ENCODE assay signal across 8 mouse cellular contexts in genomic region chr6:29169675-29170062, GRCm38 (mm10). TPM values are rescaled to one million over a fixed set of nuclear protein-coding genes. Genes with fewer than 3 reads are reported as not detected.
DNase-seq lines count a peak whose midpoint lies in the region; ATAC-seq and TF ChIP-seq lines count a peak whose summit lies in the region.

No protein-coding gene starts in this region.

- H3K36me3 ChIP-seq in lung, postnatal 0 days (ENCODE audit: insufficient read depth, low read length), result no peaks in the 10 kb centered on the region; the same call in 1 of the 2 replicates
- no peaks in the 10 kb centered on the region for H3K36me3 ChIP-seq in forebrain, embryonic 14.5 days (ENCODE audit: control insufficient read depth, insufficient read depth, low read length)
- H3K36me3 ChIP-seq in intestine, postnatal 0 days (ENCODE audit: control insufficient read depth, insufficient read depth), result no peaks in the 10 kb centered on the region
- H3K36me3 ChIP-seq in neural tube, embryonic 14.5 days (ENCODE audit: control insufficient read depth, insufficient read depth, low read length), result no peaks in the 10 kb centered on the region

- ATAC-seq in lung, postnatal 0 days, result no peak
- no peak for ATAC-seq in forebrain, embryonic 14.5 days
- ATAC-seq in intestine, postnatal 0 days, result 0 out of 2 replicates have a peak, but pooled peaks have one; percentile 10
- no peak for ATAC-seq in neural tube, embryonic 14.5 days (ENCODE audit: low read depth)

- H3K4me3 ChIP-seq in lung, postnatal 0 days (ENCODE audit: low read depth, low read length), result no peak overlapping the region
- peak overlapping the region; percentile 50 for H3K4me3 ChIP-seq in forebrain, embryonic 14.5 days (ENCODE audit: low read depth, low read length)
- H3K4me3 ChIP-seq in intestine, postnatal 0 days (ENCODE audit: low read depth, low read length), result peak overlapping the region; percentile 55
- H3K4me3 ChIP-seq in neural tube, embryonic 14.5 days (ENCODE audit: low read depth, low read length), result no peak overlapping the region

- 12% methylated on average over 12 of the region's 12 CpGs for WGBS in lung, postnatal 0 days
- WGBS in forebrain, embryonic 14.5 days, result 3% methylated on average over 12 of the region's 12 CpGs
- WGBS in intestine, postnatal 0 days, result 12% methylated on average over 12 of the region's 12 CpGs
- 3% methylated on average over 12 of the region's 12 CpGs for WGBS in neural tube, embryonic 14.5 days

- no peak overlapping the region for H3K27ac ChIP-seq in lung, postnatal 0 days (ENCODE audit: low read length)
- H3K27ac ChIP-seq in forebrain, embryonic 14.5 days (ENCODE audit: low read depth, low read length), result no peak overlapping the region
- no peak overlapping the region for H3K27ac ChIP-seq in intestine, postnatal 0 days (ENCODE audit: low read depth, low read length)
- no peak overlapping the region for H3K27ac ChIP-seq in neural tube, embryonic 14.5 days (ENCODE audit: low read depth, low read length)

- peaks cover 38% of the 10 kb centered on the region for H3K27me3 ChIP-seq in lung, postnatal 0 days (replicated peaks; ENCODE audit: insufficient read depth, low read length)
- H3K27me3 ChIP-seq in forebrain, embryonic 14.5 days (replicated peaks; ENCODE audit: control insufficient read depth, insufficient read depth, low read length), result peaks cover 25% of the 10 kb centered on the region
- peaks cover 63% of the 10 kb centered on the region for H3K27me3 ChIP-seq in intestine, postnatal 0 days (replicated peaks; ENCODE audit: control insufficient read depth, insufficient read depth, low read length)
- H3K27me3 ChIP-seq in neural tube, embryonic 14.5 days (ENCODE audit: control insufficient read depth, insufficient read depth, low read length), result peaks cover 8% of the 10 kb centered on the region; the same call in 1 of the 2 replicates

- DNase-seq in lung, postnatal 0 days (ENCODE audit: low spot score), result no peak
- DNase-seq in lung, postnatal 4 days, result no peak
- DNase-seq in forebrain, embryonic 14.5 days (ENCODE audit: low spot score), result no peak
- no peak for DNase-seq in B cell, adult 2 months
- no peak for DNase-seq in adrenal gland, postnatal 36 days
- no peak for DNase-seq in layer of hippocampus, postnatal 14 days (ENCODE audit: low spot score in 2 of 2)

- H3K4me2 ChIP-seq in lung, postnatal 0 days (replicated peaks; ENCODE audit: low read depth, low read length), result peak overlapping the region; percentile 85; the same call in 1 of the 2 replicates
- H3K4me2 ChIP-seq in forebrain, embryonic 14.5 days (ENCODE audit: low read length), result peak overlapping the region; percentile 99
- H3K4me2 ChIP-seq in intestine, postnatal 0 days (replicated peaks; ENCODE audit: low read depth), result peak overlapping the region; percentile 99
- peak overlapping the region; percentile 98; the same call in 1 of the 2 replicates for H3K4me2 ChIP-seq in neural tube, embryonic 14.5 days (ENCODE audit: low read depth, low read length)

- TF ChIP-seq EP300 in lung, postnatal 0 days (IDR thresholded peaks at IDR 0.05), result no peak

- no peaks in the 10 kb centered on the region for H3K9me3 ChIP-seq in lung, postnatal 0 days (ENCODE audit: low read length)
- no peaks in the 10 kb centered on the region for H3K9me3 ChIP-seq in forebrain, embryonic 14.5 days (replicated peaks; ENCODE audit: control insufficient read depth, low read length)
- H3K9me3 ChIP-seq in intestine, postnatal 0 days (ENCODE audit: control insufficient read depth), result no peaks in the 10 kb centered on the region
- H3K9me3 ChIP-seq in neural tube, embryonic 14.5 days (ENCODE audit: control insufficient read depth, low read length), result no peaks in the 10 kb centered on the region

- TF ChIP-seq CTCF in lung, postnatal 0 days (IDR thresholded peaks at IDR 0.05), result no peak
- TF ChIP-seq CTCF in intestine, postnatal 0 days (IDR thresholded peaks at IDR 0.05; ENCODE audit: low read depth), result no peak

- no peak overlapping the region for H3K9ac ChIP-seq in lung, postnatal 0 days (replicated peaks; ENCODE audit: low read depth)
- no peak overlapping the region for H3K9ac ChIP-seq in forebrain, embryonic 14.5 days (ENCODE audit: low read length)
- H3K9ac ChIP-seq in intestine, postnatal 0 days (ENCODE audit: low read depth, low read length), result no peak overlapping the region
- 0 out of 2 replicates have a peak overlapping the region, but pooled peaks have one; percentile 55 for H3K9ac ChIP-seq in neural tube, embryonic 14.5 days (replicated peaks; ENCODE audit: low read depth, low read length)

- peaks cover 10% of the 10 kb centered on the region for H3K4me1 ChIP-seq in lung, postnatal 0 days (ENCODE audit: insufficient read depth, low read depth, low read length)
- no peaks in the 10 kb centered on the region; the same call in 1 of the 2 replicates for H3K4me1 ChIP-seq in forebrain, embryonic 14.5 days (ENCODE audit: control insufficient read depth, insufficient read depth, low read length)
- H3K4me1 ChIP-seq in intestine, postnatal 0 days (replicated peaks; ENCODE audit: control insufficient read depth, insufficient read depth, low read length), result peaks cover 14% of the 10 kb centered on the region
- peaks cover 13% of the 10 kb centered on the region; the same call in 1 of the 2 replicates for H3K4me1 ChIP-seq in neural tube, embryonic 14.5 days (ENCODE audit: control insufficient read depth, insufficient read depth, low read length)

RNA-seq across cellular contexts. Expression of gene Rbm28, which starts 4.9 kb away (rescaled TPM):
- polyA plus RNA-seq in lung, postnatal 0 days (2015; fragmentation: Nextera tagmentation; extraction: Ambion mirVana), result 16.9 and 19.1 TPM in 2 replicates
- 34.3 and 36.6 TPM in 2 replicates for polyA plus RNA-seq in forebrain, embryonic 14.5 days (2014; fragmentation: Nextera tagmentation; extraction: Ambion mirVana)
- polyA plus RNA-seq in intestine, postnatal 0 days (2015; fragmentation: Nextera tagmentation; extraction: Ambion mirVana), result 9.8 and 12.2 TPM in 2 replicates
- polyA plus RNA-seq in neural tube, embryonic 14.5 days (2014; fragmentation: Nextera tagmentation; extraction: Ambion mirVana), result 44.5 and 55.4 TPM in 2 replicates
- 10 to 100 TPM; 28.4 to 29.7 TPM for total RNA-seq in adrenal gland, postnatal 36 days (2021)
- 10 to 100 TPM; 36.1 to 36.3 TPM for total RNA-seq in layer of hippocampus, postnatal 14 days (2021)

RNA-seq across cellular contexts. Expression of gene Prrt4, which starts 9.7 kb away (rescaled TPM):
- 2.0 and 2.5 TPM in 2 replicates for polyA plus RNA-seq in lung, postnatal 0 days (2015; fragmentation: Nextera tagmentation; extraction: Ambion mirVana)
- 1.9 and 3.8 TPM in 2 replicates for polyA plus RNA-seq in forebrain, embryonic 14.5 days (2014; fragmentation: Nextera tagmentation; extraction: Ambion mirVana)
- 0.23 and 0.29 TPM in 2 replicates for polyA plus RNA-seq in intestine, postnatal 0 days (2015; fragmentation: Nextera tagmentation; extraction: Ambion mirVana)
- 8.9 and 14.7 TPM in 2 replicates for polyA plus RNA-seq in neural tube, embryonic 14.5 days (2014; fragmentation: Nextera tagmentation; extraction: Ambion mirVana)
- 1 to 10 TPM; 3.2 TPM for total RNA-seq in adrenal gland, postnatal 36 days (2021)
- total RNA-seq in layer of hippocampus, postnatal 14 days (2021), result 1 to 10 TPM; 4.8 TPM

RNA-seq across cellular contexts. Expression of gene Impdh1, which starts 46.5 kb away (rescaled TPM):
- 93.8 and 106 TPM in 2 replicates for polyA plus RNA-seq in lung, postnatal 0 days (2015; fragmentation: Nextera tagmentation; extraction: Ambion mirVana)
- 34.5 and 50.2 TPM in 2 replicates for polyA plus RNA-seq in forebrain, embryonic 14.5 days (2014; fragmentation: Nextera tagmentation; extraction: Ambion mirVana)
- 10.6 and 11.7 TPM in 2 replicates for polyA plus RNA-seq in intestine, postnatal 0 days (2015; fragmentation: Nextera tagmentation; extraction: Ambion mirVana)
- polyA plus RNA-seq in neural tube, embryonic 14.5 days (2014; fragmentation: Nextera tagmentation; extraction: Ambion mirVana), result 77.6 and 83.7 TPM in 2 replicates
- 10 to 100 TPM; 74.9 to 83.1 TPM for total RNA-seq in adrenal gland, postnatal 36 days (2021)
- total RNA-seq in layer of hippocampus, postnatal 14 days (2021), result 10 to 100 TPM; 59.5 to 62.0 TPM

Comparison
In these comparisons a context has a peak if more than half of its experiments do, and no peak if none do; other contexts are left out.
1. H3K4me3 ChIP-seq: peak in forebrain, embryonic 14.5 days (single experiment) and intestine, postnatal 0 days (single experiment); none in lung, postnatal 0 days (single experiment) and neural tube, embryonic 14.5 days (single experiment).
2. Peak in every context shown above with its lines, with median percentiles within 50 percentile points of each other: H3K4me2 ChIP-seq.